Mouse (Mus musculus): ENCODE results near the gene Apobec2. TPM values are rescaled to one million over a fixed set of nuclear protein-coding genes. Genes with fewer than 3 reads are reported as not detected.
"Not testable (repeated sequence)": the region's sequence is repeated elsewhere in the genome, so short reads cannot be mapped to it uniquely, and the experiment has no call there.

The Apobec2 gene
- 0.83 and 1.2 TPM in 2 replicates for polyA plus RNA-seq (2016; fragmentation: Nextera tagmentation; extraction: Ambion mirVana)

DNA sequence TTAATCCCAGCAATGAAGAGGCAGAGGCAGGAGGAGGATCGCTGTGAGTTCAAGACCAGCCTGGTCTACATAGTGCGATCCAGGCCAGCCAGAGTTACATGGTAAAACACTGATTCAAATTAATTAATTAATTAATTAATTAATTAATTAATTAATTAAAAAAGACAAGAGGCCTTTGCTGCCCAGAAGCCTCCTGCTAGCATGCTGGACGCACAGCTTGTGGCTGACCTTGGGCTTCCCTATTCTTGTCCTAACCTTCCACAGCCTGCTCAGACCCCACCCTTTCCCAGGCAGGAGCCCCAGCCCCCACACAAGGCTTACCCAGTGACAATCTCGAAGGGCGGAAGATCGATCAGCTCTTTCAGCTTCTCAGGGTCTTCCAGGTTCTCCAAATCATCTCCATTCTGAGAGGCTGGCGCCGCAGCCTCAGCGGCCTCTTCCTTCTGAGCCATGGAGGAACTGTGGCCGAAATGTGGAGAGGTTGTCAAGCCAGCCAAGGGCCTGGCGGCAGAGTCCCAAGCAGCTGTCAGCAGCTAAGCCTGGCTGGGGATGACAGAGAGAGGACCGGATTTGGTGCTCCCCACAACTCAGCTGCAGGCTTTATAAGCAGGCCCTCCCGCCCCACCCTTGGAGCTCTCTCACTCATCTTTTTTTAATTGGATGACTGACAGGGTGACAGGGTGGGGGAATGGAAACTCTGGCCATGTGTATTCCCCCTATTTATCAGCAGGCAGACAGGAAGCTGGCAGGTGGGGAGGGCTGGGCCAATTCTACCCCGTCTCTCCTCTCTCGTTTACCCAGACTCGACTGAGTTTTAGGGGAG is at the start of gene Apobec2:
TSS of gene Apobec2 (minus strand) at position 773 of the 823 bp plus-strand sequence.
- H3K36me3 ChIP-seq, result no peaks in the 10 kb centered on the region
- peak within 1 kb of the TSS; percentile 40 for H3K4me2 ChIP-seq
- H3K4me1 ChIP-seq, result peaks cover 57% of the 10 kb centered on the region
- no peaks in the 10 kb centered on the region for H3K27me3 ChIP-seq (replicated peaks)
- 25% methylated on average over 16 of the region's 16 CpGs for WGBS (ENCODE audit: insufficient replicate concordance)
- peak within 1 kb of the TSS; percentile 37; the same call in 1 of the 2 replicates for H3K9ac ChIP-seq
- no peaks in the 10 kb centered on the region for H3K9me3 ChIP-seq (replicated peaks)
- H3K27ac ChIP-seq, result peak within 1 kb of the TSS; percentile 42; the same call in 1 of the 2 replicates
- peak; percentile 62 for ATAC-seq
- H3K4me3 ChIP-seq, result no peak within 1 kb of the TSS

DNA sequence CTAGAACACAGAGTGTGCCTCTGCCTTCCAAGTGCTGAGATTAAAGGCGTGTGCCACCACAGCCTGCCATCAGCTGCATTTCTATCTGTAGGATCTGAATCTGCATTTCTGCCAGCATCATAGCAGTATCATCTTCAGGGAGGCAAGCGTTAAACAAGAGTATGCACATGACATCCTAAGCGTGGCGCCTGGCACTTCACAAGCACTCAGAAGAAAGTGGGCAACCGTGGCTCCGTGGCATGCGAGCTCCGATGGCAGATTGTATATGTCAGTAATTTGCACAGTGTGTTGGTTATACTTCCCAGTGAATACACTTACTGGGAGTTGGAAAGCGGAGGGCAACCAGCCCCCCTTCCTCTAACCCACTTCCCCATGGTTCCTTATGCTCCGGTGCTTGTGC is 47.2 kb upstream of the Apobec2 start:
- H3K36me3 ChIP-seq, result no peaks in the 10 kb centered on the region
- H3K4me1 ChIP-seq, result peaks cover 7% of the 10 kb centered on the region; the same call in 1 of the 2 replicates
- H3K4me2 ChIP-seq, result no peak overlapping the region
- H3K9ac ChIP-seq, result no peak overlapping the region
- 0 out of 2 replicates have a peak, but pooled peaks cover 4% of the 10 kb centered on the region for H3K27me3 ChIP-seq (replicated peaks)
- no peak overlapping the region for H3K27ac ChIP-seq
- no peak overlapping the region for H3K4me3 ChIP-seq
- WGBS (ENCODE audit: insufficient replicate concordance), result 78% methylated on average over 10 of the region's 10 CpGs
- ATAC-seq, result no peak
- no peaks in the 10 kb centered on the region for H3K9me3 ChIP-seq (replicated peaks)

DNA sequence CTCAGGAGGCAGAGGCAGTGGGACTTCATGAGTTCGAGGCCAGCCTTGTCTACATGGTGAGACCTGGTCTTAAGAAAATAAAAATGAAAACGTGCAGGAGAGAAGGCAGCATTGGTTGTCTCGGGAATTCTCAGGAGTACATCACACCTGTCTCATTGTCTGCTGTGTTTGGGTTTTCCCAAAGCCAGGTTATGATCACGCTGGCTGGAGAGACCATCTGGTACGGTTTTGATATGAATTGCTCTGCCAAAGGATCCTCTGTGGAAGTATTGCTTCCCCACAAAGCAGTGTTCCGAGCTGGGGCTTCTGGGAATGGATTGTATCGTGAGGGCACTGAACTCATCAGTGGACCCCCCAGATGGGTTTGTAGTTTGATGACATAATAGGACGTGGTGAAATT is 42.7 kb upstream of the Apobec2 start:
- 67% methylated on average over 8 of the region's 8 CpGs for WGBS (ENCODE audit: insufficient replicate concordance)
- no peak overlapping the region for H3K4me2 ChIP-seq
- no peak overlapping the region for H3K4me3 ChIP-seq
- H3K9ac ChIP-seq, result no peak overlapping the region
- no peaks in the 10 kb centered on the region for H3K9me3 ChIP-seq (replicated peaks)
- no peak overlapping the region for H3K27ac ChIP-seq
- no peaks in the 10 kb centered on the region for H3K27me3 ChIP-seq (replicated peaks)
- no peak for ATAC-seq
- H3K36me3 ChIP-seq, result no peaks in the 10 kb centered on the region
- H3K4me1 ChIP-seq, result no peaks in the 10 kb centered on the region

DNA sequence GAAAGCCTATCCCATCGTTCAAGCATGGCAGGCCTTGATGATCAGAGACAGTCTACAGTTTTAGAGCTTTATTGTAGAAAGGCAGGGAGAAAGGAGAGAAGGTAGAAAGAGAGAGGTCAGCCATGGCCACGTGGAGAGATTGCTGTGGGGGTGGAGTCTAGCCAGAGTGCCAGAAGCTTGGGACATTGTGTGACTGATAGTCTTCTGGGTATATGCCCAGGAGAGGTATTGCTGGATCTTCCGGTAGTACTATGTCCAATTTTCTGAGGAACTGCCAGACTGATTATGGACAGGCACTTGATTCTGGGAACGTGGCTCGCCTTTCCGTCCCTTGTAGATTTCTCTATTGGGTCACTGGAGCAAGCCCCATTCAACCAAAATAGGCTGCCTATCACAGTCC is 41.6 kb upstream of the Apobec2 start:
- H3K4me1 ChIP-seq; H3K27ac ChIP-seq; H3K36me3 ChIP-seq; H3K9me3 ChIP-seq (replicated peaks); H3K4me2 ChIP-seq; H3K4me3 ChIP-seq; H3K27me3 ChIP-seq (replicated peaks); H3K9ac ChIP-seq; ATAC-seq: not testable (repeated sequence)
- 73% methylated on average over 6 of the region's 6 CpGs for WGBS (ENCODE audit: insufficient replicate concordance)

DNA sequence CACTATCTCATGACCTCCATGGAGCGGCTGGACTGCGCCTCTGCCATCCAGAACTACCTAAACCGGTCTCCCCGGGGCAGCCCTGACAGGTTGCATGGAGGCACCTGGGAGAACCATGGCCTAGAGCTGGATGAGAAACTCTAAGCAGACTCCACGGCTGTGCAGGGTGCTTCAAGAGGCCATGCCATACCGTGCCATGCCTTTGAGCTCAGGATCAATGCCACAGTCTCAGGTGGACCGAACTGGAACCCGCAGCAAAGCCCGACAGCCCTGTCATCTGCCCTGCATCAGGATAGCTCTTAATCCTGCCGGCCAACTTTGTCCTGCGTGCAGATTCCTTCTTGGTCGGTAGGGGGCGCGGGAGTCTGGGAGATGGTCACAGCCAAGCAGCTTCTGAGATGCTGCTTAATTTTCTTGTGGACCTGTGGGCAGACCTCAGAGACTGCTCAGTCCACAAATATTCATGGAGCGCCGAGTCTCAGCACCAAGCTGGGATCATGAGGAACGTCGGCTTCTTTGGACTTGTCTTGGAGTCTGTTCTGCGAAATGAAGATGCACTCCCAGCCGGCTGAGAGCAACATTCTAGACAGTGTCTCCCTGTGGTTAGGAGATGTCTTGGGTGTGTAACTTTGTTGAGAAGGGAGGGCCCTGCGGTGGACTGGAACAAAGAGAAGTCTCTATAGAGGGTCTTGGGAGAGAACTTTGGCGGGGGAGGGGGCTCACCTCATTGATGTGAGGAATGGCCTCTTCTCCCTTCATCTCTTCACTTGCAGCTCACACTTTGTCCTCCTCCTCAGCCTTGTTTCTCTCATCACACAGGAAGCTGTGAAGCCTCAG is 34.9 kb upstream of the Apobec2 start:
- Histone ChIP-seq H3K27me3 (replicated peaks) (peaks cover 41% of the 10 kb centered on the region), H3K36me3 (no peaks in the 10 kb centered on the region), H3K4me2 (peak overlapping the region; percentile 89), H3K27ac (peak overlapping the region; percentile 83), H3K4me3 (peak overlapping the region; percentile 55), H3K9ac (peak overlapping the region; percentile 66), H3K9me3 (replicated peaks) (no peaks in the 10 kb centered on the region), H3K4me1 (peaks cover 20% of the 10 kb centered on the region)
- WGBS (ENCODE audit: insufficient replicate concordance), result 5% methylated on average over 22 of the region's 22 CpGs
- peak; percentile 74 for ATAC-seq

DNA sequence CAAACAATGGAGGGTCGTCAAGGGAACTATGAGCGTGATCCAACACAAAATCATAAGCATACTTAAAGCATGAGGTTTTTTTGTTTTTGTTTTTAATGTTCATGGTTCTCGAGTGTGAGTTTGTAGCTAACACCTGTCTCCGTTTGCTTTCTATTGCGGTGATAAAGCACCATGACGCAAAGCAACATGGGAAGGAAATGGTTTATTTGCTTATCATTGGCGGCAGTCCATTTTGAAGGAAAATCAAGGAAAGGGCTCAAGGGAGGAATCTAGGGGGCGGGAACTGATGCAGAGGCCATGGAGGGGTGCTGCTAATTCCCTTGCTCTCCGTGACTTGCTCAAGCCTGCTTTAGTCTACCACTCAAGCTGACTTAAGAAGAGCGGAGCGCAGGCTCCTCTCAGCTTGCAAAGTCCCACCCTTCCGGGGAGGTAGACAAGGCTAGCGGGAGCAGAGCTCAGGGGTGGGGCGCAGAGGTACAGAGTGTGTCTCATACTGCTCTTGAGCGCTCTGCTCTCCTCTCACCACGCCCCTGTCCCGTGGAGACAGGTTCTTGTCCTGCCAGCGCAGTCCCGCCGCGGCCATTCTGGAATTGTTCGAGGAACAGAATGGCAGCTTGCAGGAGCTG is 34.2 kb upstream of the Apobec2 start:
- peak overlapping the region; percentile 89 for H3K4me2 ChIP-seq
- H3K4me3 ChIP-seq, result peak overlapping the region; percentile 55
- 16% methylated on average over 22 of the region's 22 CpGs for WGBS (ENCODE audit: insufficient replicate concordance)
- peaks cover 44% of the 10 kb centered on the region for H3K27me3 ChIP-seq (replicated peaks)
- no peaks in the 10 kb centered on the region for H3K36me3 ChIP-seq
- peak overlapping the region; percentile 83 for H3K27ac ChIP-seq
- peak overlapping the region; percentile 66 for H3K9ac ChIP-seq
- no peaks in the 10 kb centered on the region for H3K9me3 ChIP-seq (replicated peaks)
- ATAC-seq, result peak; percentile 94
- H3K4me1 ChIP-seq, result peaks cover 23% of the 10 kb centered on the region

DNA sequence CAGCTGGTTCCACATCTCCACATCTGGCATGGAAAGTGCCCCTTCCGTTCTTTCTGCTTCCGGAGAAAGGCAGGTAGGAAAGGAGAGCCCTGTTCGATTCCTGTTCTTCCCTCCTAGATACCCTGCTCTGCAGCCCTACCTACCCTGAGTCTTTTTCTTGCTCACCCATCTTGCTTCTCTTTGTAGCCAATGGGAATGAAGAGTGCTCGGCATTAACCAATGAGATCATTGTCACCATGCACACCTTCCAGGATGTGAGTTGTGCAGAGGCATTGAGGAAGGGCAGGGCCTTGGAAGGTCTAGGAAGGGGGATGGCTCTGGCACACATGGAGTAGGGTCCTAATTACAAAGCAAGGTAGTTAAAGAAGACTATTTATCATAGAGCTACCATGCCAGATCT is 30.7 kb upstream of the Apobec2 start:
- peaks cover 37% of the 10 kb centered on the region for H3K27me3 ChIP-seq (replicated peaks)
- H3K4me2 ChIP-seq, result no peak overlapping the region
- H3K36me3 ChIP-seq, result no peaks in the 10 kb centered on the region
- WGBS (ENCODE audit: insufficient replicate concordance), result 80% methylated on average over 4 of the region's 4 CpGs
- H3K9me3 ChIP-seq (replicated peaks), result no peaks in the 10 kb centered on the region
- no peak overlapping the region for H3K4me3 ChIP-seq
- H3K9ac ChIP-seq, result no peak overlapping the region
- no peak for ATAC-seq
- H3K27ac ChIP-seq, result no peak overlapping the region
- peaks cover 23% of the 10 kb centered on the region for H3K4me1 ChIP-seq

DNA sequence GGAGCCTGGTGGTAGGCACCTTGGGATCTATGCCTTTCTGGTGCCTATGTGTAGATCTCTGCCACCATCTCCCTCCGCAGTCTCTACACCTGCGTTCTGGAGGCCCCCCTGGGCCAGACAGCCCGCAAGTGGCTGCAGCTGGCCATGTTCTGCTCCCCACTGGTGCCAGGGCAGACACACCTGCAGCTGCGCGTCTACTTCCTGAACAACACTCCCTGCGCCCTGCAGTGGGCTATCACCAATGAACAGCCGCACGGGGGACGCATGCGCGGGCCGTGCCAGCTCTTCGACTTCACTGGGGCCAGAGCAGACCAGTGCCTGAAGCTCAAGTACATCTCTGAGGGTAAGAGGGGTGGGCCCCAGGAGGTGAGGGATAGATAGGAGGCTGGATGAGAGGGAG is 29.4 kb upstream of the Apobec2 start:
- Histone ChIP-seq H3K4me3 (no peak overlapping the region), H3K27me3 (replicated peaks) (peaks cover 29% of the 10 kb centered on the region), H3K9me3 (replicated peaks) (no peaks in the 10 kb centered on the region), H3K4me2 (no peak overlapping the region), H3K9ac (no peak overlapping the region), H3K27ac (no peak overlapping the region), H3K36me3 (no peaks in the 10 kb centered on the region), H3K4me1 (peaks cover 28% of the 10 kb centered on the region)
- no peak for ATAC-seq
- 81% methylated on average over 13 of the region's 13 CpGs for WGBS (ENCODE audit: insufficient replicate concordance)

DNA sequence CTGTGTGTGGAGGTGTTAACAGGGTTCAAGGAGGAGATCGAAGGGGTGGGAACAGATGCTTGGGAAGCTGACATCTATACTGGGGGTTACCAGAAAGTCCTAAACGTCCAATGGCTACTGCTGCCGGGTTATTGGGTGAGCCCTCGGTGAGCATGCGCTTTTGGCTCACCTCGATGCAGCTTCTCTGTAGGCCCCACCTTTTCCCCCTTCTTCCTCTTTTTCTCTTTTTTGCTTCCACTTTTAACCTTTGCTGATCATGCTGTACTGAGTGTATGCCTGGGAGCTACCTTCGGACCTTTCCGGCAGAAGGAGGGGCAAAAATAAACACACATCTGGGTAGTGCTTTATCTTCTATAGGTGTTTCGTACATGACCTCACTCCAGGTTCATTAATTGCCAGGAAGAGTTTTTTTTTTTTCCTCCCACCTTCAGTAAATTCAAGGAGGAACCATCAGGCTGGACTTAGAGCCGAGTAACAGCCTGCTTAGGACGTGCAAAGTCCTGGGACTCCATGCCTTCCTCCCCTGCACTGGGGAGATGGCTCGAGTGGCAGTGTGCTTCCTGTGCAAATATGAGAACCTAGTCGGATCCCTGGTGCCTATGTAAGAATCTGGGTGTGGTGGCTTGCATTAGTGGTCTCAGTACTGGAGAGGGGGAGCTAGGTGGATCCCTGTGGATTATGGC is 25.4 kb upstream of the Apobec2 start:
- peaks cover 54% of the 10 kb centered on the region for H3K4me1 ChIP-seq
- H3K4me3 ChIP-seq, result no peak overlapping the region
- H3K27me3 ChIP-seq (replicated peaks), result peaks cover 3% of the 10 kb centered on the region; the same call in 1 of the 2 replicates
- H3K9ac ChIP-seq, result no peak overlapping the region
- 56% methylated on average over 13 of the region's 13 CpGs for WGBS (ENCODE audit: insufficient replicate concordance)
- ATAC-seq, result no peak
- no peaks in the 10 kb centered on the region for H3K9me3 ChIP-seq (replicated peaks)
- no peaks in the 10 kb centered on the region for H3K36me3 ChIP-seq
- H3K4me2 ChIP-seq, result no peak overlapping the region
- H3K27ac ChIP-seq, result no peak overlapping the region

DNA sequence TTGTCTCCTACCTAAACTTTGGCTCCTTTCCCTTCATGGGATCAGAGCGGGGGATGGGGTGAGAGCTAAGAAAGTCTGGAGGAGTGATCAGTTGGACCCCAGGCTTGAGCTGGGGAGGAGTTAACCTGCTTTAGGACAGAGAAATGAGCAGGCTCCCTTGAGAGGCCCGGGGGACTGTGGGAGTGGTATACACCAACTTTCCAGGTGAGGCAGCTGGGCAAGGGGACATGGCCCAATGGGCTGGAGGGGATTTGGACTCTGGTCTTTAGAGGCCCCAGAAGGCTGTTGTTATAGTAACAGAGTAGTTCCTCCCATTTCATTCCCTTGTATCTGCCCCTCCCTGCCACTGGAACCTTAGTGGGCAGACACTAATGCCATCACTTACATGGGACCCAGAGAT is 23.2 kb upstream of the Apobec2 start:
- WGBS (ENCODE audit: insufficient replicate concordance), result 75% methylated on average over 2 of the region's 2 CpGs
- Histone ChIP-seq H3K9ac (peak overlapping the region; percentile 46), H3K9me3 (replicated peaks) (no peaks in the 10 kb centered on the region), H3K4me3 (peak overlapping the region; percentile 38), H3K4me2 (peak overlapping the region; percentile 61), H3K36me3 (no peaks in the 10 kb centered on the region), H3K4me1 (peaks cover 67% of the 10 kb centered on the region), H3K27ac (peak overlapping the region; percentile 59), H3K27me3 (replicated peaks) (no peaks in the 10 kb centered on the region; the same call in 1 of the 2 replicates)
- ATAC-seq, result no peak

DNA sequence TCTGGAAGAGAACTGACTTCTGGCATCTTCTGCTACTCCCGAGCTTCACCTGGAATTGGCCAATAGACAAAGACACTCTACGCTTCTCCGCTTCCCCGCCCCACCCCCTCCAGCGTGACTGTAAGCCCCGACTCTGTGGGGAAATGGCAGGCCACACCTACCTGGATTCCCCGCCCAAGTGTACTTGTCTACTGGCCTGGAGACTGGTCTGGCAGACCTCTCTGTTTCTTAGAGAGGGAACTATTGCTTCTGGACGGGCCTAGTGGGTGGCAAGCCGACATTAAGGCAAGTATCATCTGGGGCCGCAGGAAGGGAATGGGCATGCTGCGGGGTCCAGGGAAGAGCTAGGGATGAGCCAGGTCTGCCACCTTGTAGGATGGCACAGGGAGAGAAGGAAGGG is 22.0 kb upstream of the Apobec2 start, which contains the start of gene Unc5cl:
TSS of gene Unc5cl (plus strand) at position 214 of the 400 bp plus-strand sequence.
- ATAC-seq, result peak; percentile 28
- Histone ChIP-seq H3K9me3 (replicated peaks) (no peaks in the 10 kb centered on the region), H3K9ac (peak within 1 kb of the TSS; percentile 56), H3K4me2 (peak within 1 kb of the TSS; percentile 61), H3K27ac (peak within 1 kb of the TSS; percentile 59), H3K4me3 (peak within 1 kb of the TSS; percentile 38), H3K36me3 (peaks cover 5% of the 10 kb centered on the region), H3K4me1 (peaks cover 77% of the 10 kb centered on the region), H3K27me3 (replicated peaks) (no peaks in the 10 kb centered on the region; the same call in 1 of the 2 replicates)
- 46% methylated on average over 11 of the region's 11 CpGs for WGBS (ENCODE audit: insufficient replicate concordance)
